Mouse (Mus musculus) neural tube, postnatal 0 days (tissue): ENCODE results near the gene AY761185. TPM values are rescaled to one million over a fixed set of nuclear protein-coding genes. Genes with fewer than 3 reads are reported as not detected.

Experiments
- polyA plus RNA-seq: library from polyadenylated mRNA; unstranded; fragments of >200 nt; fragmentation: Nextera tagmentation; extraction: Ambion mirVana; gene quantifications from 2 replicates; pipeline ENCODE4 v1.2.1, GENCODE M21; 2015

Gene AY761185
- not detected in 2 replicates for polyA plus RNA-seq

GRCm38 (mm10) chr8:20944610-20945009 lies at the start of gene AY761185:
TSS of gene AY761185 (minus strand) at chr8:20944710.

GRCm38 (mm10) chr8:20921971-20922370 lies 22.5 kb downstream of the AY761185 start, which contains the start of gene Gm6040:
TSS of gene Gm6040 (minus strand) at chr8:20922071.

DNA sequence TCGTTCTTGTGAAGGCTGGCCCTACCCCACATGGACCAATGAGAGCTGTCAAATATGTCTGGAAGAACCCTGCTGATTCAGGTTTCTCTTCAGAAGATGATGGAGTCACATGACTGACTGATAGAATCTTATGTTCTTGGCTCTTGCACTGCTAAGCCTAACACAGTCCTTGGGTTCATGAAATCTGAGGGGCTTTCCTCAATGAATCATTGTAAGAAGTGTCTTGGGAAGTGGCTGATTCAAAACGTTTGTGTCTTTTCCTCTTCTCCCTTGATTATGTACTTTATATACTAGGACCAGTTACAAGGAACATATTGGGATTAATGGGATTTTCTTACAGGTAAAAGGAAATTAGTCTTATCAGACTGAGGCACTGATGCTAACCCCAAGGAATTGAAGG lies 42.0 kb downstream of the AY761185 start, which contains the start of gene Gm15056:
Gm15056 (minus strand) TSS at position 101 of the 400 bp plus-strand sequence.

Other genes starting within 250 kb of the AY761185 start
- gene Defb33, start 52.0 kb downstream of the AY761185 start, polyA plus RNA-seq = not detected in 2 replicates
- not detected in 2 replicates for gene Gm15056, start 42.1 kb downstream of the AY761185 start, polyA plus RNA-seq
- not detected in 2 replicates for gene Gm6040, start 22.6 kb downstream of the AY761185 start, polyA plus RNA-seq
- gene Defa21, start 80.8 kb upstream of the AY761185 start, polyA plus RNA-seq = not detected in 2 replicates
- not detected in 2 replicates for gene Defa23, start 110.3 kb upstream of the AY761185 start, polyA plus RNA-seq
- not detected in 2 replicates for gene Defa35, start 120.3 kb upstream of the AY761185 start, polyA plus RNA-seq
- gene Defa25, start 139.7 kb upstream of the AY761185 start, polyA plus RNA-seq = not detected in 2 replicates
- not detected in 2 replicates for gene Gm14851, start 151.3 kb upstream of the AY761185 start, polyA plus RNA-seq
- not detected in 2 replicates for gene Defa30, start 189.9 kb upstream of the AY761185 start, polyA plus RNA-seq
- gene Defa22, start 217.6 kb upstream of the AY761185 start, polyA plus RNA-seq = not detected in 2 replicates
- gene Defa31, start 246.9 kb upstream of the AY761185 start, polyA plus RNA-seq = not detected in 2 replicates